ENCODE assay signal across 24 mouse cellular contexts in genomic region chr3:61320031-61320430, GRCm38 (mm10). TPM values are rescaled to one million over a fixed set of nuclear protein-coding genes. Genes with fewer than 3 reads are reported as not detected.
DNase-seq lines count a peak whose midpoint lies in the region; ATAC-seq and TF ChIP-seq lines count a peak whose summit lies in the region.
"Had no signal": no experiment of that assay in that cellular context is flagged by ENCODE, and none has a peak within 500 bp of the region (broad histone marks: within the 10 kb centered on the region; RNA-seq: fewer than 3 reads in every experiment).

No protein-coding gene starts in this region.

- no peak overlapping the region for H3K27ac ChIP-seq in hindbrain, embryonic 16.5 days (ENCODE audit: low read depth, low read length)
- H3K27ac ChIP-seq: embryonic facial prominence, embryonic 12.5 days; gastrocnemius, adult 2 months; heart, embryonic 15.5 days; hindbrain, embryonic 10.5 days; intestine, embryonic 15.5 days; limb, embryonic 10.5 days; liver, embryonic 12.5 days had no signal

- H3K9ac ChIP-seq in hindbrain, embryonic 16.5 days (ENCODE audit: low read depth, low read length): no peak overlapping the region
- H3K9ac ChIP-seq: embryonic facial prominence, embryonic 12.5 days; heart, embryonic 15.5 days; intestine, embryonic 15.5 days; liver, embryonic 12.5 days had no signal

- intact Hi-C loops in left cerebral cortex, postnatal 25 days (cut with DNase I): loop anchor here (1.0 kb wide), 1 partner anchor 43 kb away; no protein-coding TSS in a partner anchor

- H3K4me3 ChIP-seq in lung, adult 2 months (replicated peaks; ENCODE audit: extremely low read depth, low read depth, low read length): no peak overlapping the region
- H3K4me3 ChIP-seq in hindbrain, embryonic 16.5 days (ENCODE audit: low read length): no peak overlapping the region
- H3K4me3 ChIP-seq: embryonic facial prominence, embryonic 12.5 days; gastrocnemius, adult 2 months; heart, embryonic 15.5 days; hindbrain, embryonic 10.5 days; intestine, embryonic 15.5 days; limb, embryonic 10.5 days; liver, embryonic 12.5 days; megakaryocyte, embryonic 14.5 days had no signal

- TF ChIP-seq POLR2A in lung, adult 2 months (IDR thresholded peaks at IDR 0.05; ENCODE audit: borderline replicate concordance, extremely low read depth, low read depth, low read length): no peak

- H3K4me1 ChIP-seq in lung, adult 2 months (ENCODE audit: control insufficient read depth, insufficient read depth, low read length): no peaks in the 10 kb centered on the region
- H3K4me1 ChIP-seq in hindbrain, embryonic 16.5 days (ENCODE audit: control insufficient read depth, insufficient read depth, low read depth, low read length): no peaks in the 10 kb centered on the region
- H3K4me1 ChIP-seq: heart, embryonic 15.5 days; hindbrain, embryonic 10.5 days; intestine, embryonic 15.5 days; limb, embryonic 10.5 days; liver, embryonic 12.5 days had no signal

- H3K9me3 ChIP-seq in hindbrain, embryonic 16.5 days (ENCODE audit: control insufficient read depth, low read length): no peaks in the 10 kb centered on the region
- H3K9me3 ChIP-seq: embryonic facial prominence, embryonic 12.5 days; heart, embryonic 15.5 days; hindbrain, embryonic 10.5 days; intestine, embryonic 15.5 days; limb, embryonic 10.5 days; liver, embryonic 12.5 days; megakaryocyte, embryonic 14.5 days had no signal

- no peaks in the 10 kb centered on the region for H3K27me3 ChIP-seq in hindbrain, embryonic 16.5 days (replicated peaks; ENCODE audit: control insufficient read depth, insufficient read depth, low read length)
- H3K27me3 ChIP-seq: embryonic facial prominence, embryonic 12.5 days; heart, embryonic 15.5 days; intestine, embryonic 15.5 days; liver, embryonic 12.5 days; megakaryocyte, embryonic 14.5 days had no signal

- H3K36me3 ChIP-seq in hindbrain, embryonic 16.5 days (ENCODE audit: control insufficient read depth, insufficient read depth, low read length): no peaks in the 10 kb centered on the region
- H3K36me3 ChIP-seq: embryonic facial prominence, embryonic 12.5 days; heart, embryonic 15.5 days; hindbrain, embryonic 10.5 days; intestine, embryonic 15.5 days; limb, embryonic 10.5 days; liver, embryonic 12.5 days had no signal

- H3K4me2 ChIP-seq in hindbrain, embryonic 16.5 days (ENCODE audit: low read length): no peak overlapping the region
- H3K4me2 ChIP-seq: embryonic facial prominence, embryonic 12.5 days; heart, embryonic 15.5 days; intestine, embryonic 15.5 days; liver, embryonic 12.5 days had no signal

- WGBS in lung, adult 2 months: 82% methylated on average over 2 of the region's 2 CpGs
- WGBS in hindbrain, embryonic 16.5 days: 71% methylated on average over 2 of the region's 2 CpGs

- TF ChIP-seq CTCF in lung, adult 2 months (IDR thresholded peaks at IDR 0.05; ENCODE audit: insufficient read depth, low read length): no peak

- peak; percentile 79 for ATAC-seq in frontal cortex, adult (ENCODE audit: low TSS enrichment)
- ATAC-seq in hindbrain, embryonic 16.5 days: no peak
- ATAC-seq: CD4-positive, CD25-positive, alpha-beta regulatory T cell, adult 4 months; intestine, embryonic 15.5 days; liver, embryonic 12.5 days had no signal

- DNase-seq in brain, adult 2 months (ENCODE audit: low read depth, low spot score): peak; percentile 74
- peak; percentile 35 for DNase-seq in layer of hippocampus, adult 9-10 months (ENCODE audit: low spot score)
- peak; percentile 25 to 84 for DNase-seq in left cerebral cortex, postnatal 25 days (ENCODE audit: low spot score in 2 of 2)
- DNase-seq in lung, adult 2 months: no peak
- no peak for DNase-seq in ovary, postnatal 14 days (ENCODE audit: low spot score)
- DNase-seq: adrenal gland, adult 8-10 months; cerebellum, adult 9-10 months; gastrocnemius, adult 2 months; heart, adult 18-20 months; kidney, postnatal 14 days; lung, postnatal 10 days; thymus, adult 18-20 months had no signal

RNA-seq across cellular contexts. Expression of gene Rap2b, which starts 41.4 kb away (rescaled TPM):
- 10 to 100 TPM; 41.7 to 46.3 TPM for total RNA-seq in left cerebral cortex, postnatal 25 days (2021)
- 4.1 and 5.1 TPM in 2 replicates for polyA plus RNA-seq in lung, adult 2 months (2012; rRNA removed)
- 10.3 and 10.7 TPM in 2 replicates for polyA plus RNA-seq in hindbrain, embryonic 16.5 days (2015; fragmentation: Nextera tagmentation; extraction: Ambion mirVana)

RNA-seq across cellular contexts. Expression of gene B430305J03Rik, which starts 45.7 kb away (rescaled TPM):
- total RNA-seq in left cerebral cortex, postnatal 25 days (2021): 1 to 10 TPM; 2.4 to 2.7 TPM
- polyA plus RNA-seq in lung, adult 2 months (2012; rRNA removed): 0.14 and 0.20 TPM in 2 replicates
- not detected in 2 replicates for polyA plus RNA-seq in hindbrain, embryonic 16.5 days (2015; fragmentation: Nextera tagmentation; extraction: Ambion mirVana)
- total RNA-seq: gastrocnemius, adult 2 months had no signal
- polyA plus RNA-seq: CD4-positive, CD25-positive, alpha-beta regulatory T cell, adult 4 months; embryonic facial prominence, embryonic 12.5 days; heart, embryonic 15.5 days; hindbrain, embryonic 10.5 days; intestine, embryonic 15.5 days; limb, embryonic 10.5 days; liver, embryonic 12.5 days; midbrain, postnatal 0 days; neural tube, embryonic 14.5 days had no signal

Comparison
In these comparisons a context has a peak if more than half of its experiments do, and no peak if none do; other contexts are left out.
1. DNase-seq: peak in brain, adult 2 months (single experiment), layer of hippocampus, adult 9-10 months (single experiment) and left cerebral cortex, postnatal 25 days (2 of 2); none in lung, adult 2 months (single experiment) and ovary, postnatal 14 days (single experiment).